Mouse (Mus musculus) retina, postnatal 7 days (tissue): ENCODE measurements around the gene Anapc13.

ENCODE experiments used
- DNase-seq: peaks from one replicate; pipeline ENCODE4 v3.0.0-alpha.2; 2012; ENCODE audit warnings: low read depth, low spot score

The Anapc13 gene

DNA sequence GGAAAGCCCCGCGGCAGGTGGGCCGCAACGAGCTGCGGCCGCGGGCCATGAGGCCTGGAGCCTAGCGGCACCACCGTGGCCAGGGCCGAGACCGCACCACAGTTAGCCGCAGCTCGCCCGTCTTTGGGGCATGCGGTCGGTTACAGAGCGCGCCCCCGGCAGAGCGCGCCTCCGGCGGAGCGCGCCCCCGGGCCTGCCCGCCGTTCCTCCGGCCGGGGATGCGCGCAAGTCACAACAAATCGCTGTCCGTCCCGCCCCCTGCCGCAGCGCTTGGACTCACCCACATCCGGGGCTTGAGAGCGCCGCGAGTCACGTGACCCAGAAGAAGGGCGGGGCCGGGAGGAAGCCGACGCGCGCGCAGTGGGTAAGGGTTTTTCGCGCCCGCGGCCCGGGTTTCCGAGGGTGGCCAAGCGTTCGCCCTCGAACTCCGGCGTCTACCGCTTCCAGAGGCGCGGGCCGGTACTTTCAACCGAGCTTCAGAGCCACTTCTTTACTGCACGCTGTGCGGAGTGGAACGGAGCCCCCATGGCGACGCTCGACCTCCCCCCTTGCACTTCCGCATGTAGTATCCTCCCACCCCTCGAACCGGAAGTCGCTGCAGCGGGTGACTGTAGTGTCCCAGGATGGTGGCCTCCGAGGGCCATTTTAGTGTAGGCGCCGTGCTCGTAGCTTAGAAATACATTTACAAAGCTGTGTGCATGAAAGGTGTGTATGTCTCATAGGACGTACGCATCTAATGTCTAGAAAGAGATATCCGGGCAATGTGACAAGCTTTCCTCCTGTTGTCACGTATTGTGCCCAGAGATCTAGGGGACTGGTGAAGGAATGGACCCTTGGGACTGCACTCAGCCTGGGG, at the start of gene Anapc13, which contains the start of gene Cep63:
Gene Anapc13 (plus strand): TSS at position 314 of the 856 bp plus-strand sequence.
Gene Cep63 (minus strand): TSS at position 552 of the 856 bp plus-strand sequence.
- peak; percentile 97 for DNase-seq

DNA sequence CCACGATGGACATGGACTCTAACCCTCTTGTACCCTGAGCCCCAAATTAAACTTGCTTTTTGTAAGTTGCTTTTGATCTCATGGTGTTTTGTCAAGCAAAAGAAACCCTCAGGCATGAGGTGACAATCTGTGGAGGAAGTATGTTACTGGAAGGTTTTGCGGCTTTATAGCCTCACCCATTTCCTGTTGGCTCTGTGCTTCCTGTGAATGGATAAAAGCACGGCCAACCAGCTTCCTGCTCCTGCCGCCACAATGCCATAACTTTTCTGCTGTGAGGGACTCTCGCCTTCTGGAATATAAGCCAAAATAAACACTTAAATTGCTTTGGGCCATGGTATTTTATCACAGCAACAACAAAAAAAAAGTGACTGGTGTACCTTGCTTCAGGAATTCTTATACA, 48.6 kb upstream of the Anapc13 start:
- DNase-seq = no peak

DNA sequence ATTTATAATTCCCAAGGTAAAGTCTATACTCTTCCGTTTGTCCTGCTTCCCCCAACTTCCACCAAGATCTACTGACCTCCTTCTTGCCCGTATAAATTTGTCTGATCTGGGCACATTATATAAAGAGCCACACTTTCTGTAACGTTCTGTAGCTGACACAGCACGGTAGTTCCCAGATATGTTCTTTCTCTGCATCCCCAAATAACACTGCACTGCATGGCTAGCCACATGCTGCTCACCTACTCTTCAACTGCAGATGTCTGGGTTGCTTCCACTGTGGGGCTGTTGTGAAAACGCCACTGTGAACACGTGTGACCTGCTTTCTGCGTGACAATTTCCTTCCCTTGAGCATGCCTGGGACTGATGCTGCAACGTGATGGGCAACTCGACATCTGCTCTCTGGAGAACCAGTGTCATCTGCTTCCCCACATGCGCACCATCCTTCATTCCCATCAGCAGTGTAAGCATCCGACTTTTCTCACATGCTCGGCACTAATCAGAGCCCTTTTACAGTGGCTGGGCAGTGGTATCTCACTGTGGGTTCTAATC, 44.1 kb upstream of the Anapc13 start:
- DNase-seq = peak; percentile 2

GRCm38 (mm10) chr9:102587347-102587746, 38.7 kb upstream of the Anapc13 start:
- DNase-seq = no peak

DNA sequence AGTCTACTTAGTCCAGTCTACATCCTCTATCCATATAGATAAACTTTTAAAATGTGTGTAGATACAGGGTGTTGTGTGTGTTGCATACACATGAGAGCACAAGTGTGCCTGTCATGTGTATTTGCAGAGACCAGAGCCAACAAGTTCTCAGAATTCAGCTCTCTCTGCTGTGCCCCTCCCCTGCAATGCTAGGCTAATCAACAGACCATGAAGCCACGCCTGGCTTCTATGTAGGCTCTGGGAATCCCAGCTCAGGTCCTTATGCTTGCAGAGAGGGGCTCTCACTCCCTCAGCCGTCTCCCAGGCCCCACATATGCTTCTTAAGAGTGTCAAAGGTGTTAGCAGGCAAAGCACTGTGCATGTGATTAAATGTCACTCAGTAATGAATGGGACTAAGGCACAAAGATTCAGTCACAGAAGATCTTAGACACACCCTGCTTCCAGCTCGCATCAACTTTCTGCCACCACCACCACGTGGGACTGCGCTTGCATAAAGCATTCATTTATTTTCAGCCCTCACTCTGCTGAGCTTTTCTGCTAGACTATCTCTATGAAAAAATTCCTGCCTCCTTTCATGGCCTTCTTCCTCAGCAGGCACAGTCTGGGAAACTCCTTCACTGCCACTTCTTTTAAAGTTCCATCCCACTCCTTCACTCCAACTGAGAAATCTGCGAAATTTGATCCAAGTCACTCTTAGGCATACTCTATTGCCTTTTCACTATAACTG, 31.3 kb upstream of the Anapc13 start:
- DNase-seq = no peak

GRCm38 (mm10) chr9:102595662-102596436, 30.2 kb upstream of the Anapc13 start:
- no peak for DNase-seq

- no peak for DNase-seq
Observed at GRCm38 (mm10) chr9:102601187-102601586, 24.9 kb upstream of the Anapc13 start.

GRCm38 (mm10) chr9:102601666-102602065, 24.4 kb upstream of the Anapc13 start:
- no peak for DNase-seq

DNA sequence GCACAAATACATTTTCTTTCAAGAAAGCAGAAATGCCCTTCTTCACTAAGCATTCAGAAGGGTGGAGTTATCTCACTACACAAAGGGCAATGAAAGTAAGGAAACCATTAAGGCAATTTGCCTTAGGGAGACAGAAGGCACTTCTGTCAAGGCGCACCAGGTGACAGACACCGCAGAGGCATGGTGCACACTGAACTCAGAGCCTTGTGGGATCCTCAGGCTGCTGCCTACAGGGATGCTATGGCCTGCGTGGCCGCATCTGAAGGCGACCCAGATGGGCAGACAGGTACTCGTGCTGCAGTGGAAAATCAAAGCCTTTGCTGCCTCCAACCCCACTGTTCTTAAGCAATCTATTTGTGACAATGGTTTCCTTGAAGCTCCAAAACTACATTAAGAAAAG, 20.9 kb upstream of the Anapc13 start:
- no peak for DNase-seq

DNA sequence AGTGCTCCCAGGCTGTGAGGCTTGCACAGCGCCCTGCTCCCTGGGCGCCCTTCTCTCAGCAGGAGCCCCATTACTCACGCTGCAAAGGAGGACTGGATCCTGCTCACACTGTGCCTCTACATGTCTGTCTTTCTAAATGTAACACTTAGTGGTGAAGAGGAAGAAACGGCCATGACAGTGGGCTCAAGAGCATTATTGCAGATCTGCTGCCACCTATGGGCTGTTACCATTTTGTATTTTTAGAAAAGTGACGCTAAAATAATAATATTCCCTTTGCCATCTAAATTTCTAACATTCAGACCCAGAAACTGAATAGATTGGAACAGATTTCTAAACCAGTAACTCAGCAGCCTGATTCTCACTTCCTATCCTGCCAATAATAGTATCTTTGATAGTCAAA, 18.6 kb upstream of the Anapc13 start:
- no peak for DNase-seq

GRCm38 (mm10) chr9:102609221-102609620, 16.9 kb upstream of the Anapc13 start:
- DNase-seq = no peak

- DNase-seq = no peak
Observed at GRCm38 (mm10) chr9:102615071-102615470, 11.0 kb upstream of the Anapc13 start.

GRCm38 (mm10) chr9:102616267-102616666, 9.8 kb upstream of the Anapc13 start:
- DNase-seq = no peak

GRCm38 (mm10) chr9:102621385-102621784, 4.7 kb upstream of the Anapc13 start:
- DNase-seq = no peak

DNA sequence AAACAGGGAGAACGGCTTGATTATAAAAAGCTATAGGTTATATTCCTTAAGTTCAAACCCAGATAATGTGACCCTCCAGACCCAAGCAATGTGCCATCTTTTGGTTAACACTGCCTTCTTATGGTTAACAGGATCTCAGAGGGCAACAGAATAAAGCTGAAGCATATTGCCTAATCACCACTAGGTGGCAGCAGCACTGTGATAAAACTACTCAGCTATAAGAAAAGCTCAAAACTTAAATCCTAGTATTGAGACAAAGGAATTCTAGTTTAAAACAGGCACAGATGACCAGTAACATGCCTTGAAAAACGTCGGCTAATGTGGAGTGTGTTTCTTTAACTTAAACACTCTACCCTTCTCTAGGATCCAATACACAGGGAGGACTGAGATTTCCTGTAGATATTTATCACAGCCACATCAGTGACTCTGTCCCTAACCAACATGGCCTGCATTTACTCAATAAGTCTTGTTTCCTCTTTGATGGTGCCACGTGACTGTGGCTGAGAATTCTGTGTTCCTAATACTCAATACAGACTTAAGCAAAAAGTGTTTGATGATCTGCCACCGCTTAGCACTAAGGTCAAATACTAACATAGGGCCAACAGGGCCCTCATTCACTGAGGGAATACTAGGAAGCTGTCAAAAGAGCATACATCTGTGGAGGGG, 3.8 kb upstream of the Anapc13 start:
- peak; percentile 39 for DNase-seq

DNA sequence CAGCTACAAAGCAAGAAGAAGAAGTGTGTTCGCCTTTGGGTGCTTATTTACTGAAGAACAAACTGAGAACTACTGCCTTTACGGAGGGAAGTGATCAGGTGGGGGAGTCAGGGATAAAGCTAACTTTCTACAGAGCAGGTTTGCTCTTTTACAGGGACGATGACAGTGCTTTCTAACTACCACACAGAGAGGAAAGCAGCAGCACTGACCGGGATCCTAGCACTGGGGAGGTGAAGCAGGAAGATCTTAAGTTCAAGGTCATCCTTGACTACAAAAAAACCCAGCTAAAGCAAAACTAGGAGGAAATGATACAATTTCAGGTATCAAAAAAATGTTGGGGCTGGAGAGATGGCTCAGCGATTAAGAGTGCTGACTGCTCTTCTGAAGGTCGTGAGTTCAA, 3.2 kb upstream of the Anapc13 start:
- no peak for DNase-seq

DNA sequence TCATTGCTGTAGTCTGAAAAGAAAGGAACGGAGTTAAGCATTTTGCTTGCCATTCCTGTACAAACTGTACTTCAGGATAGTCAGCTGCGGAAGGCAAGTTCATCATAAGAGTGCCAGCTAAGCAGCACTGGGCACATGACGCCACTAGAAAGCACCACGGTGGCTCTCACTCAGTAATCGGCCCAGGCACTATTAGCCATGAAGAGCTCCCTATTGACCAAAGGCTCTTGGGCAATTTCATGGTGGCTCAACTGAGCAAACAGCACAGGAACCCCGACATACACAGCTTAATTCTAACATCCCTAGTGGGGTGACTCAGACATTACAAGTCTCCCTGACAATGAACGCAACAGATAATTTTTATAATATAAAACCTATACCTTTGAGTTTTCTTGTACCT, 2.5 kb upstream of the Anapc13 start:
- no peak for DNase-seq

- DNase-seq = no peak
Observed at GRCm38 (mm10) chr9:102625401-102625982, 604 bp upstream of the Anapc13 start.

- DNase-seq = no peak
Observed at GRCm38 (mm10) chr9:102626839-102627225, 736 bp downstream of the Anapc13 start.

GRCm38 (mm10) chr9:102627442-102627841, 1.3 kb downstream of the Anapc13 start:
- no peak for DNase-seq

DNA sequence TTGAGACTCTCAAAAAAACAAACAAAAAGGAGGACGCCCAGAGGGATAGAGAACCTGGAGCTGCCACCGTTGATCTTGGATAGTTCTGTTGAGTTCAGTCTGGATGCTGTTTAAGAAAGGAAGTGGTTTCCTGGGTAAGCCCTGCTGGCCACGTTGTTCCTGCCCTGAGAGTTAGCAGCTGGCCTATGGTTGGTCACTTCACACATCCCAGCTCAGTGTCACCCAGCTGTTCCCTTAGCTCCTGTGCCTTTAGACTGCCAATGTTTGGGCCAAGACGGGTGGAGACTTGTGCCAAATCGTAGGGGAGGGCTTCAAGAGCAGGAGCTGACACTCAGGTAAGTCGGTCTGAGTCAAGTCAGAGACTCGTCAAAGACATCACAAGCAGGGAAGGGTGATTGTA, 3.0 kb downstream of the Anapc13 start:
- DNase-seq = no peak
